Mouse (Mus musculus): ENCODE results near the gene Washc1.
"Not testable (repeated sequence)": the region's sequence is repeated elsewhere in the genome, so short reads cannot be mapped to it uniquely, and the experiment has no call there.

The Washc1 gene

GRCm38 (mm10) chr17:66112166-66112565 lies 821 bp downstream of the Washc1 start:
- DNase-seq (ENCODE audit: low spot score) = no peak

GRCm38 (mm10) chr17:66118991-66119390 lies 7.6 kb downstream of the Washc1 start:
- no peak for DNase-seq (ENCODE audit: low spot score)

GRCm38 (mm10) chr17:66120701-66121100 lies 9.4 kb downstream of the Washc1 start:
- no peak for DNase-seq (ENCODE audit: low spot score)

- peak; percentile 90 for DNase-seq (ENCODE audit: low spot score)
These were observed 11.9 kb downstream of the Washc1 start, which contains the start of gene Ddx11 for GRCm38 (mm10) chr17:66123066-66123815. Gene Ddx11 (plus strand): TSS chr17:66123520.

- DNase-seq (ENCODE audit: low spot score) = no peak
These were observed 12.7 kb downstream of the Washc1 start for GRCm38 (mm10) chr17:66123816-66124610.

- DNase-seq (ENCODE audit: low spot score) = no peak
These were observed 13.9 kb downstream of the Washc1 start for GRCm38 (mm10) chr17:66125211-66125610.

- no peak for DNase-seq (ENCODE audit: low spot score)
These were observed 19.0 kb downstream of the Washc1 start for GRCm38 (mm10) chr17:66130371-66130770.

- no peak for DNase-seq (ENCODE audit: low spot score)
These were observed 19.9 kb downstream of the Washc1 start for GRCm38 (mm10) chr17:66131212-66131611.

GRCm38 (mm10) chr17:66152706-66153662 lies 41.6 kb downstream of the Washc1 start:
- DNase-seq (ENCODE audit: low spot score) = not testable (repeated sequence)

- DNase-seq (ENCODE audit: low spot score) = not testable (repeated sequence)
These were observed 42.5 kb downstream of the Washc1 start for GRCm38 (mm10) chr17:66153735-66154423.

GRCm38 (mm10) chr17:66154876-66155275 lies 43.5 kb downstream of the Washc1 start:
- no peak for DNase-seq (ENCODE audit: low spot score)

- DNase-seq (ENCODE audit: low spot score) = no peak
These were observed 46.9 kb downstream of the Washc1 start for GRCm38 (mm10) chr17:66158271-66158670.

- not testable (repeated sequence) for DNase-seq (ENCODE audit: low spot score)
These were observed 55.8 kb downstream of the Washc1 start for GRCm38 (mm10) chr17:66167141-66167540.

Measured in testis, postnatal 14 days (tissue).